Mouse (Mus musculus) lung, embryonic 15.5 days (tissue): ENCODE data around the gene Arhgap9. TPM values are rescaled to one million over a fixed set of nuclear protein-coding genes. Genes with fewer than 3 reads are reported as not detected.

ENCODE experiments used
- polyA plus RNA-seq: library from polyadenylated mRNA; unstranded; fragments of >200 nt; fragmentation: Nextera tagmentation; extraction: Ambion mirVana; gene quantifications from 2 replicates; pipeline ENCODE4 v1.2.1, GENCODE M21; 2015

Gene Arhgap9
- polyA plus RNA-seq, 1 experiment from 2014 or later = 6.9 TPM

Other genes with a start within 250 kb of the Arhgap9 start
- 0.05 and 0.07 TPM in 2 replicates for gene Agap2, start 246.7 kb upstream of the Arhgap9 start, polyA plus RNA-seq
- 90.1 and 101 TPM in 2 replicates for gene Os9, start 200.8 kb upstream of the Arhgap9 start, polyA plus RNA-seq
- 2.8 and 3.6 TPM in 2 replicates for gene B4galnt1, start 156.7 kb upstream of the Arhgap9 start, polyA plus RNA-seq
- gene Slc26a10, start 141.3 kb upstream of the Arhgap9 start, polyA plus RNA-seq = 0.86 and 0.93 TPM in 2 replicates
- 55.4 and 59.0 TPM in 2 replicates for gene Arhgef25, start 131.9 kb upstream of the Arhgap9 start, polyA plus RNA-seq
- gene Dtx3, start 126.2 kb upstream of the Arhgap9 start, polyA plus RNA-seq = 73.9 and 82.6 TPM in 2 replicates
- 24.4 and 27.2 TPM in 2 replicates for gene Pip4k2c, start 110.4 kb upstream of the Arhgap9 start, polyA plus RNA-seq
- 0.70 and 1.3 TPM in 2 replicates for gene Kif5a, start 58.6 kb upstream of the Arhgap9 start, polyA plus RNA-seq
- 184 and 189 TPM in 2 replicates for gene Dctn2, start 55.6 kb upstream of the Arhgap9 start, polyA plus RNA-seq
- 13.3 and 18.8 TPM in 2 replicates for gene Mbd6, start 32.9 kb upstream of the Arhgap9 start, polyA plus RNA-seq
- gene Mars, start 10.2 kb upstream of the Arhgap9 start, polyA plus RNA-seq = 104 and 108 TPM in 2 replicates
- gene Gli1, start 20.0 kb downstream of the Arhgap9 start, polyA plus RNA-seq = 10.4 and 11.5 TPM in 2 replicates
- not detected in 2 replicates for gene Inhbe, start 32.4 kb downstream of the Arhgap9 start, polyA plus RNA-seq
- gene Inhbc, start 48.5 kb downstream of the Arhgap9 start, polyA plus RNA-seq = 0.07 TPM in 1 of 2 replicates, not detected in the other
- 29.0 and 30.1 TPM in 2 replicates for gene R3hdm2, start 58.4 kb downstream of the Arhgap9 start, polyA plus RNA-seq
- gene Stac3, start 179.7 kb downstream of the Arhgap9 start, polyA plus RNA-seq = 0.64 and 1.0 TPM in 2 replicates
- 89.4 and 100 TPM in 2 replicates for gene Ndufa4l2, start 193.0 kb downstream of the Arhgap9 start, polyA plus RNA-seq
- gene Shmt2, start 200.5 kb downstream of the Arhgap9 start, polyA plus RNA-seq = 110 and 111 TPM in 2 replicates
- gene Nxph4, start 212.6 kb downstream of the Arhgap9 start, polyA plus RNA-seq = 1.3 and 1.9 TPM in 2 replicates